Mouse (Mus musculus) kidney, adult 2 months (tissue): Measurements from ENCODE around the gene Srgap1.

Experiments
- CTCF ChIP-seq: fragments of 200-500 bp; conservative IDR thresholded peaks from 2 replicates; pipeline ENCODE4 v1.5.1; 2011; ENCODE audit warnings: low read depth, mild to moderate bottlenecking, control low read depth, low read length, moderate library complexity, mixed read lengths; ENCODE audit not compliant: insufficient read depth, insufficient read length
- POLR2A ChIP-seq: fragments of 200-500 bp; IDR thresholded peaks from one replicate; pipeline ENCODE4 v1.6.1; 2011; ENCODE audit warnings: low read depth, low read length, control low read depth

GRCm38 (mm10) chr10:122005560-122005959 lies 41.6 kb downstream of the Srgap1 start:
- TF ChIP-seq POLR2A = no peak
- TF ChIP-seq CTCF = no peak
